In the genomic region with DNA sequence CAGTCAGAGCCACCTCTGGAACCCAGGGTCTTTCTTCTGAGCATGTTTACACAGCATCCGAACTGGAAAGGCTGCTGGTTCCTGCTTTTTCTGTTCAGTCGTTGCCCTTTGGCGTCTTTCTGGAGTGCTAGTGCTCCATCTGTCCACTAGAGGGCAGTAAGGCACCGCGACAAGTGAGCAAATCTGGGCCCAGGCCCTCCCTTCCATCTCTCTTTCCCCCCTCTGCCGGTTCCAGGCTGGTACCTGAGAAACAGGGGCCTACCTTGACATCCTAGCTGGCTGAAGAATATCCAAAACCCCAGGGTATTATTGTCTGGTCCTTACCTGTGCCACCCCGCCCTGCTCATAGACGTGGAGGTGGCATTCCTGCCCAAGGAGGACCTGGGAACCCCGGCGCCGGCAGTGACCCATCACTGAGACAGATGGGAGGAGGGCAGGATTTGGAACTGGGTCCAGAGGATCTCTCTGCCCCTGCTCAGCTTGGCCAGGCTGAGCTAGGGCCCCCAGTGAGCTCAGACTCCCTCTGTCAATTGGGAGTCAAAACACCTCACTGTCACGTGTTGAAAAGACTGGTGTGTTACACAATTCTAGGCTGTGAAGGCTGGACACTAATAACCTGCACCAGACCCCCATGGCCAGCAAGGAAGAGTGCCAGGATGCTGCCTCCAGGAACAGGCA, we compare ENCODE assay signal across 9 mouse cellular contexts. TPM values are rescaled to one million over a fixed set of nuclear protein-coding genes. Genes with fewer than 3 reads are reported as not detected.
A peak's percentile ranks its signal among the peaks of the same experiment; 100 is the strongest.
DNase-seq lines count a peak whose midpoint lies in the region; ATAC-seq and TF ChIP-seq lines count a peak whose summit lies in the region.
"Had no signal": no experiment of that assay in that cellular context is flagged by ENCODE, and none has a peak within 500 bp of the region (broad histone marks: within the 10 kb centered on the region; RNA-seq: fewer than 3 reads in every experiment).

No protein-coding gene starts in this region.

- peak; percentile 72 for DNase-seq in A20 (ENCODE audit: low read depth, low spot score)
- peak; percentile 62 to 64 for DNase-seq in adrenal gland, adult 18-20 months (ENCODE audit: low spot score in 2 of 2)
- peak; percentile 92 for DNase-seq in embryo, embryonic 10.5 days (ENCODE audit: low spot score)
- peak; percentile 56 to 60 for DNase-seq in gastrocnemius, postnatal 36 days
- DNase-seq in liver, adult 2 months (ENCODE audit: extremely low read depth, low read depth, low spot score), result peak; percentile 39
- DNase-seq in neural tube, embryonic 11.5 days (ENCODE audit: low spot score), result peak; percentile 74
- peak; percentile 74 for DNase-seq in testis, postnatal 10 days (ENCODE audit: low spot score)

- peak; percentile 96 for TF ChIP-seq CTCF in liver, adult 2 months (IDR thresholded peaks at IDR 0.05; ENCODE audit: low read depth, low read length)

- intact Hi-C loops in gastrocnemius, postnatal 36 days (cut with DNase I), result loop anchor here (1.0 to 5.0 kb wide), 5 partner anchors 40 to 346 kb away; no protein-coding TSS in a partner anchor

- no peak overlapping the region for H3K27ac ChIP-seq in kidney, embryonic 14.5 days (ENCODE audit: low read depth, low read length)
- H3K27ac ChIP-seq in liver, adult 2 months (replicated peaks; ENCODE audit: insufficient read depth, low read depth, low read length), result no peak overlapping the region
- no peak overlapping the region for H3K27ac ChIP-seq in neural tube, embryonic 11.5 days (ENCODE audit: low read depth, low read length)

- H3K4me3 ChIP-seq in kidney, embryonic 14.5 days (ENCODE audit: low read length), result no peak overlapping the region
- H3K4me3 ChIP-seq in liver, adult 2 months (ENCODE audit: insufficient read depth, low read depth, low read length), result no peak overlapping the region
- H3K4me3 ChIP-seq in neural tube, embryonic 11.5 days (ENCODE audit: low read depth, low read length), result no peak overlapping the region
- H3K4me3 ChIP-seq: erythroblast, embryonic 14.5 days had no signal

- 40% methylated on average over 12 of the region's 12 CpGs for WGBS in kidney, embryonic 14.5 days
- 41% methylated on average over 12 of the region's 12 CpGs for WGBS in liver, adult 2 months
- WGBS in neural tube, embryonic 11.5 days, result 37% methylated on average over 12 of the region's 12 CpGs

- no peak overlapping the region for H3K9ac ChIP-seq in kidney, embryonic 14.5 days (ENCODE audit: low read depth, low read length)
- H3K9ac ChIP-seq in liver, adult 2 months (ENCODE audit: low read depth, low read length), result no peak overlapping the region
- no peak overlapping the region for H3K9ac ChIP-seq in neural tube, embryonic 11.5 days (ENCODE audit: low read length)

- H3K4me1 ChIP-seq in kidney, embryonic 14.5 days (ENCODE audit: control insufficient read depth, insufficient read depth, low read length), result peaks cover 6% of the 10 kb centered on the region; the same call in 1 of the 2 replicates
- H3K4me1 ChIP-seq in liver, adult 2 months (ENCODE audit: control insufficient read depth, insufficient read depth, low read length), result peaks cover 12% of the 10 kb centered on the region; the same call in 1 of the 2 replicates
- peaks cover 12% of the 10 kb centered on the region for H3K4me1 ChIP-seq in neural tube, embryonic 11.5 days (ENCODE audit: control insufficient read depth, insufficient read depth, low read length)

- TF ChIP-seq POLR2A in liver, adult 2 months (IDR thresholded peaks at IDR 0.05; ENCODE audit: extremely low read depth, insufficient read depth, low read length), result no peak

- H3K79me2 ChIP-seq in liver, adult 2 months (ENCODE audit: control insufficient read depth, insufficient read depth, low read length), result no peaks in the 10 kb centered on the region

- no peaks in the 10 kb centered on the region for H3K9me3 ChIP-seq in kidney, embryonic 14.5 days (ENCODE audit: control insufficient read depth, low read length)
- no peaks in the 10 kb centered on the region for H3K9me3 ChIP-seq in neural tube, embryonic 11.5 days (ENCODE audit: control insufficient read depth, low read length)

- peak; percentile 23; the same call in 1 of the 2 replicates for ATAC-seq in kidney, embryonic 14.5 days (ENCODE audit: low FRiP score, low TSS enrichment)
- no peak for ATAC-seq in neural tube, embryonic 11.5 days (ENCODE audit: insufficient read depth, low FRiP score, low TSS enrichment)

- H3K36me3 ChIP-seq in kidney, embryonic 14.5 days (ENCODE audit: control insufficient read depth, insufficient read depth, low read length), result no peaks in the 10 kb centered on the region
- H3K36me3 ChIP-seq in liver, adult 2 months (ENCODE audit: control insufficient read depth, insufficient read depth, low read length), result no peaks in the 10 kb centered on the region
- H3K36me3 ChIP-seq in neural tube, embryonic 11.5 days (ENCODE audit: control insufficient read depth, insufficient read depth, low read length), result no peaks in the 10 kb centered on the region

- no peaks in the 10 kb centered on the region for H3K27me3 ChIP-seq in kidney, embryonic 14.5 days (ENCODE audit: control insufficient read depth, insufficient read depth, low read length)
- H3K27me3 ChIP-seq in liver, adult 2 months (ENCODE audit: control insufficient read depth, insufficient read depth, low read length), result no peaks in the 10 kb centered on the region
- no peaks in the 10 kb centered on the region for H3K27me3 ChIP-seq in neural tube, embryonic 11.5 days (ENCODE audit: control insufficient read depth, insufficient read depth, low read length)

- no peak overlapping the region for H3K4me2 ChIP-seq in kidney, embryonic 14.5 days (replicated peaks; ENCODE audit: low read depth, low read length)
- no peak overlapping the region for H3K4me2 ChIP-seq in neural tube, embryonic 11.5 days (ENCODE audit: low read depth)

RNA-seq across cellular contexts. Expression of gene Tha1, which starts 2.5 kb away (rescaled TPM):
- 10 to 100 TPM in 1 of 2 experiments, 1 to 10 TPM in 1; 9.4 to 13.0 TPM for total RNA-seq in adrenal gland, adult 18-20 months (2021)
- total RNA-seq in gastrocnemius, postnatal 36 days (2021), result 1 to 10 TPM; 4.3 to 5.2 TPM
- 4.3 and 5.1 TPM in 2 replicates for polyA plus RNA-seq in kidney, embryonic 14.5 days (2014; fragmentation: Nextera tagmentation; extraction: Ambion mirVana)
- total RNA-seq in liver, adult 2 months (2014; rRNA removed), result 6.1 and 7.4 TPM in 2 replicates
- polyA plus RNA-seq in liver, adult 2 months (2012; rRNA removed), result 10.0 and 11.4 TPM in 2 replicates
- polyA plus RNA-seq in neural tube, embryonic 11.5 days (2014; fragmentation: Nextera tagmentation; extraction: Ambion mirVana), result 2.7 TPM in 2 replicates

RNA-seq across cellular contexts. Expression of gene Tmem235, which starts 10.3 kb away (rescaled TPM):
- total RNA-seq in adrenal gland, adult 18-20 months (2021), result not detected
- not detected for total RNA-seq in gastrocnemius, postnatal 36 days (2021)
- polyA plus RNA-seq in kidney, embryonic 14.5 days (2014; fragmentation: Nextera tagmentation; extraction: Ambion mirVana), result not detected in 2 replicates
- not detected in 2 replicates for total RNA-seq in liver, adult 2 months (2014; rRNA removed)
- not detected in 2 replicates for polyA plus RNA-seq in liver, adult 2 months (2012; rRNA removed)
- not detected in 2 replicates for polyA plus RNA-seq in neural tube, embryonic 11.5 days (2014; fragmentation: Nextera tagmentation; extraction: Ambion mirVana)
- polyA plus RNA-seq: erythroblast, embryonic 14.5 days had no signal

RNA-seq across cellular contexts. Expression of gene Birc5, which starts 21.8 kb away (rescaled TPM):
- total RNA-seq in adrenal gland, adult 18-20 months (2021), result 1 to 10 TPM in 1 of 2 experiments, under 1 TPM in 1; 0.61 to 1.2 TPM
- under 1 TPM; 0.74 to 0.84 TPM for total RNA-seq in gastrocnemius, postnatal 36 days (2021)
- 350 and 420 TPM in 2 replicates for polyA plus RNA-seq in kidney, embryonic 14.5 days (2014; fragmentation: Nextera tagmentation; extraction: Ambion mirVana)
- total RNA-seq in liver, adult 2 months (2014; rRNA removed), result 0.65 and 2.0 TPM in 2 replicates
- polyA plus RNA-seq in liver, adult 2 months (2012; rRNA removed), result 0.82 and 0.92 TPM in 2 replicates
- 287 and 308 TPM in 2 replicates for polyA plus RNA-seq in neural tube, embryonic 11.5 days (2014; fragmentation: Nextera tagmentation; extraction: Ambion mirVana)

RNA-seq across cellular contexts. Expression of gene Tk1, which starts 44.9 kb away (rescaled TPM):
- total RNA-seq in adrenal gland, adult 18-20 months (2021), result 1 to 10 TPM; 2.2 to 3.8 TPM
- total RNA-seq in gastrocnemius, postnatal 36 days (2021), result 1 to 10 TPM; 4.5 TPM
- 129 and 174 TPM in 2 replicates for polyA plus RNA-seq in kidney, embryonic 14.5 days (2014; fragmentation: Nextera tagmentation; extraction: Ambion mirVana)
- 56.9 and 65.1 TPM in 2 replicates for total RNA-seq in liver, adult 2 months (2014; rRNA removed)
- 45.6 and 69.7 TPM in 2 replicates for polyA plus RNA-seq in liver, adult 2 months (2012; rRNA removed)
- polyA plus RNA-seq in neural tube, embryonic 11.5 days (2014; fragmentation: Nextera tagmentation; extraction: Ambion mirVana), result 86.0 and 88.2 TPM in 2 replicates

RNA-seq across cellular contexts. Expression of gene Afmid, which starts 45.1 kb away (rescaled TPM):
- total RNA-seq in adrenal gland, adult 18-20 months (2021), result 1 to 10 TPM; 4.7 to 6.1 TPM
- total RNA-seq in gastrocnemius, postnatal 36 days (2021), result 1 to 10 TPM; 2.7 to 3.0 TPM
- polyA plus RNA-seq in kidney, embryonic 14.5 days (2014; fragmentation: Nextera tagmentation; extraction: Ambion mirVana), result 3.6 and 4.1 TPM in 2 replicates
- 119 and 136 TPM in 2 replicates for total RNA-seq in liver, adult 2 months (2014; rRNA removed)
- 117 and 144 TPM in 2 replicates for polyA plus RNA-seq in liver, adult 2 months (2012; rRNA removed)
- polyA plus RNA-seq in neural tube, embryonic 11.5 days (2014; fragmentation: Nextera tagmentation; extraction: Ambion mirVana), result 2.3 and 3.0 TPM in 2 replicates

Comparison
In these comparisons a context has a peak if more than half of its experiments do, and no peak if none do; other contexts are left out.
1. DNase-seq: peak in every context shown above with its lines; median percentile 92 in embryo, embryonic 10.5 days; 74 in neural tube, embryonic 11.5 days; 74 in testis, postnatal 10 days; 72 in A20; 63 in adrenal gland, adult 18-20 months; 58 in gastrocnemius, postnatal 36 days; 39 in liver, adult 2 months.